Mouse (Mus musculus) forebrain, embryonic 13.5 days (tissue): Measurements from ENCODE around the gene Tatdn3. TPM values are rescaled to one million over a fixed set of nuclear protein-coding genes. Genes with fewer than 3 reads are reported as not detected.

Experiments
- ATAC-seq: fragments of 200-750 bp; cut with Nextera tagmentation; 2 replicates; pipeline ENCODE4 v1.8.0; 2017
- H3K27ac ChIP-seq: fragments of 300-500 bp; sonication (generic); 2 replicates; pipeline ENCODE4 v1.5.1; 2015; ENCODE audit warnings: inconsistent platforms, mild to moderate bottlenecking, moderate library complexity
- H3K27me3 ChIP-seq: fragments of 300-500 bp; sonication (generic); 2 replicates; pipeline ENCODE4 v1.6.1; 2015; ENCODE audit warnings: mild to moderate bottlenecking, inconsistent platforms
- H3K36me3 ChIP-seq: fragments of 300-500 bp; sonication (generic); 2 replicates; pipeline ENCODE4 v1.6.1; 2015; ENCODE audit warnings: mild to moderate bottlenecking, inconsistent platforms; ENCODE audit not compliant: poor library complexity, severe bottlenecking
- H3K4me1 ChIP-seq: fragments of 300-500 bp; sonication (generic); 2 replicates; pipeline ENCODE4 v1.6.1; 2015; ENCODE audit warnings: inconsistent platforms
- H3K4me2 ChIP-seq: fragments of 300-500 bp; sonication (generic); 2 replicates; pipeline ENCODE4 v1.6.1; 2015; ENCODE audit warnings: inconsistent platforms, mild to moderate bottlenecking, moderate library complexity
- H3K4me3 ChIP-seq: fragments of 300-500 bp; sonication (generic); 2 replicates; pipeline ENCODE4 v1.5.1; 2015; ENCODE audit warnings: mild to moderate bottlenecking, inconsistent platforms
- H3K9ac ChIP-seq: fragments of 300-500 bp; sonication (generic); 2 replicates; pipeline ENCODE4 v1.6.1; 2015; ENCODE audit warnings: mild to moderate bottlenecking, inconsistent platforms
- H3K9me3 ChIP-seq: fragments of 300-500 bp; sonication (generic); replicated peaks from 2 replicates; pipeline ENCODE4 v1.6.1; 2016; ENCODE audit warnings: inconsistent platforms
- WGBS: fragments of 180-500 bp; shearing (Covaris S2); methylation state at CpG from one replicate; pipeline ENCODE4 v1.1.7; 2015; 5-methylcytosine and 5-hydroxymethylcytosine counted together
- polyA plus RNA-seq: library from polyadenylated mRNA; unstranded; fragments of >200 nt; fragmentation: Nextera tagmentation; extraction: Ambion mirVana; gene quantifications from 2 replicates; pipeline ENCODE4 v1.2.1, GENCODE M21; 2015

Gene Tatdn3
- polyA plus RNA-seq, 1 experiment from 2014 or later, result 10.5 TPM

DNA sequence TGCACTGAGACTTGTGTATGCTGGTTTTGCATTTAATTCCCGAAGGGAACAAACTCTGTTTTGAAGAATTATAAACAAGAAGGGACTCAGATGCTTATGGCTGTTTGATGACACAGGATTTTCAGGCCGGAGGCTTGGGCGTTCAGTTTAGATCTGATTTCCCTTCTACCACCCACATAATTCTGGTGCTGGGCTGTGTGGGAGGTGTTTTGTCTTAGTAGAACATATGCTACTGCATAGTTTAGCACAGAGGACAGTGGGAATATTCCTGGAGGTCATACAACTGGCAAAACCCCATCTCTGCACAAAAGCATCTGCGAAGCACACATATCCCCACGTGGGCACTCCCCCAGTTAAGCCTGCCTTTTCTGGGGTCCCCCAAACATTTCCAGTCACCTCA lies 30.8 kb upstream of the Tatdn3 start:
- Histone ChIP-seq H3K27me3 (peaks cover 14% of the 10 kb centered on the region), H3K27ac (no peak overlapping the region), H3K4me1 (peaks cover 10% of the 10 kb centered on the region; the same call in 1 of the 2 replicates), H3K9ac (no peak overlapping the region), H3K4me2 (no peak overlapping the region), H3K9me3 (no peaks in the 10 kb centered on the region), H3K4me3 (no peak overlapping the region), H3K36me3 (no peaks in the 10 kb centered on the region)
- WGBS, result 82% methylated on average over 5 of the region's 5 CpGs
- ATAC-seq, result no peak

DNA sequence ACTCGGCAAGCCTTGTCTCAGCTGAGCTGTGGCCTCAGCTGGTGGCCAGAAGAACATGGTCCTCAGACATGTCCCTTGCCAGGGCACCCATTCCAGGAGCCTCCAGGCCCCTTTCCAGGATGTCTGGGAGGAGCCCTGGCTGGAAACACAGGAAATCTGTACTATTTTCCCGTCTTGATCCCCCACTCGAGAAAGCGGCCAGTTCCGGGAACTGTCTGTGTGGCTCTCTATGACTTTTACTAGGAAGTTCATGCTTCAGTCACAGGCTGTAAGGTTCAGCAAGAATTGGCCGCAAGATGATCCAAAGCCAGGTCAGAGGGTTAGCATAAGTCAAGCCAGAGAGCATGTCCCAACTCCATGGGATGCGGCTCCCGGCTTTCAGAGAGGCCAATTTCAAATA lies 29.3 kb upstream of the Tatdn3 start:
- ATAC-seq, result no peak
- 85% methylated on average over 8 of the region's 8 CpGs for WGBS

DNA sequence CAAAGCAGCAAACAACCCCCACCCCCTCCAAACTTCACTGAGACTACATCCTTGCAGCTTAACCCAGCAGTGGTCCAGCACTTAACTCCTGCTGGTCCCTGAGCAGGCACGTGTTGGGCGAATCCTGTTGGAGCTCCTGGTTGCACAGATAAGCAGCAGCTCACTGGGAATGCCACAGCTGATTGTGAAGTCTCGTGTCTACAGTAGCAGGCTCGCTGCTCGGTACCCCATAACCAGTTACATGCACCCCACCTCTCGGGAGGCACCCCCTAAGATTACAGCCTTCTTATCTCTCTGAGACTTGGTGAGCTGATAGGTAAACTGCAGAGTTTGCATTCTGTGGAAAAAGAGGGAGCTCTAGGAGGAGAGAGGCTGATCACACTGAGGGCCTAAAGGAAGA lies 26.6 kb upstream of the Tatdn3 start:
- no peaks in the 10 kb centered on the region for H3K9me3 ChIP-seq
- no peak for ATAC-seq
- H3K9ac ChIP-seq, result no peak overlapping the region
- H3K4me1 ChIP-seq, result no peaks in the 10 kb centered on the region
- H3K36me3 ChIP-seq, result peaks cover 12% of the 10 kb centered on the region
- no peak overlapping the region for H3K4me3 ChIP-seq
- no peak overlapping the region for H3K27ac ChIP-seq
- H3K27me3 ChIP-seq, result no peaks in the 10 kb centered on the region
- no peak overlapping the region for H3K4me2 ChIP-seq
- WGBS, result 78% methylated on average over 6 of the region's 6 CpGs

More for the DNA sequence above, 29.3 kb upstream of the Tatdn3 start:
- Histone ChIP-seq H3K36me3 (no peaks in the 10 kb centered on the region), H3K27me3 (peaks cover 5% of the 10 kb centered on the region), H3K27ac (no peak overlapping the region), H3K4me3 (no peak overlapping the region), H3K9me3 (no peaks in the 10 kb centered on the region), H3K4me2 (no peak overlapping the region), H3K9ac (no peak overlapping the region), H3K4me1 (no peaks in the 10 kb centered on the region)

DNA sequence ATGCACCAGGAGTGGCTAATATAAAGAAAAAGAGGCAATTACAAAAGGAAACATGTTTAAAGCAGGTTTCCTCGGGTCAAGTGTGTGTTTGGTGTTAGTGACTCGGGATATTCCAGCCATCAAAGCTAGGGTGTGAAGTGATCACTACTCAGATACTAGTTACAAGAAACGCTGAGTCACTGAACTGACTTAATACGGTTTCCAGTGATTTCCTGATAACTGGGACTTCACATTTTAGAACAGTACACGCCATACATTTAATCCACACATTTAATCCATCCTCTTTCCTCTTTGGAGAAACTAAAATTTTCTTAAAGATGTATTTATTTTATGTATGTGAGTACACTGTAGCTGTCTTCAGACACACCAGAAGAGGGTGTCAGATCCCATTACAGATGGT lies 25.2 kb upstream of the Tatdn3 start:
- no peaks in the 10 kb centered on the region for H3K4me1 ChIP-seq
- no peak overlapping the region for H3K4me3 ChIP-seq
- ATAC-seq, result no peak
- no peak overlapping the region for H3K9ac ChIP-seq
- WGBS, result 90% methylated on average over 5 of the region's 5 CpGs
- H3K4me2 ChIP-seq, result no peak overlapping the region
- no peaks in the 10 kb centered on the region for H3K9me3 ChIP-seq
- peaks cover 24% of the 10 kb centered on the region for H3K36me3 ChIP-seq
- H3K27me3 ChIP-seq, result no peaks in the 10 kb centered on the region
- no peak overlapping the region for H3K27ac ChIP-seq

DNA sequence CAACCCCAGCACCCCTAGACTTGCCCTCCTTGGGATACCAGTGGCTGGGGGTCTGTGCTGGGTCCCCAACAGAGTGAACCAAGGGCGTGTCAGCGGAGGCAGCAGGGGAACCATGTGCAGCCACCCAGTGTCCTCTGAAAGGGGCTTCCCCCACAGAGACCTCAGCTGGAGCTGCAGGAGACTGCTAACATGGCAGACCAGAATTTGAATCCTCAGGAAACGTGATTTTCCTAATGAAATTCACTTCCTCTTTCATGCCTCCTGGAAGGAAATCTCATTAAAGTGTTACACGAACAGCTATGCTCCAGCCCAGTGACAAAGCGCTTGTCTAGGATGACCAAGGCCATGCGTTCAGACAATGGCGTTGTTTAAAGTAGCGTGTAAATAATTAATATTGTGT lies 24.2 kb upstream of the Tatdn3 start:
- Histone ChIP-seq H3K4me3 (no peak overlapping the region), H3K27me3 (no peaks in the 10 kb centered on the region), H3K9ac (no peak overlapping the region), H3K4me2 (no peak overlapping the region), H3K9me3 (no peaks in the 10 kb centered on the region), H3K4me1 (no peaks in the 10 kb centered on the region), H3K36me3 (peaks cover 32% of the 10 kb centered on the region), H3K27ac (no peak overlapping the region)
- 84% methylated on average over 8 of the region's 8 CpGs for WGBS
- no peak for ATAC-seq

DNA sequence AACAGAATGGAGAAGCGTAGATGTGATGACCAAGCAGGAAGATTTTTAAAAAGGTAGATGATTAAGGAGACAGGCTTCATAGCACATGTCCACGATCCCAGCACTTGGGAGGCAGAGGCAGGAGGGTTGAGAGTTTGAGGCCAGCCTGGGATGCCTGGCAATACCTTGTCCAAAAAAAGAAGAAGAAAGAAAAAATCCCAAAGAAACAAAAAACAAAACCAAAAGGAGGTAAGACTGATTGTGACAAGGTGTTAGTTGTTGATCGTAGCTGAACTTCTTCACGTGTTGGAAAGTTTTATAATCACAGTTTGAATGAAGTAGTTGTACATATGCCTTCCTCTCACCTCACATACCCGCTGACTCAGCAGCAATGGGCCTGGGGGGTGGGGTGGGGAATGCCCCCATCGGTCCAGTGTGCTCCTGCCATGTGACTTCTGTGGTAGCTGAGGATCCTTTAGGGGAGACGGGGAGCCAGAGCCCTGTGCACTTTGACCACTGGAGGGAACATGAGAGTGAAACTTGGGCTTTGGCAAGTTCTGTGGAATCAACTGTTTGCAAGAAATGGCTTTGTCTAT lies 23.7 kb upstream of the Tatdn3 start:
- Histone ChIP-seq H3K4me1 (no peaks in the 10 kb centered on the region), H3K27ac (no peak overlapping the region), H3K27me3 (no peaks in the 10 kb centered on the region), H3K9me3 (no peaks in the 10 kb centered on the region), H3K4me2 (no peak overlapping the region), H3K9ac (no peak overlapping the region), H3K36me3 (peaks cover 38% of the 10 kb centered on the region), H3K4me3 (no peak overlapping the region)
- no peak for ATAC-seq
- 87% methylated on average over 7 of the region's 7 CpGs for WGBS

DNA sequence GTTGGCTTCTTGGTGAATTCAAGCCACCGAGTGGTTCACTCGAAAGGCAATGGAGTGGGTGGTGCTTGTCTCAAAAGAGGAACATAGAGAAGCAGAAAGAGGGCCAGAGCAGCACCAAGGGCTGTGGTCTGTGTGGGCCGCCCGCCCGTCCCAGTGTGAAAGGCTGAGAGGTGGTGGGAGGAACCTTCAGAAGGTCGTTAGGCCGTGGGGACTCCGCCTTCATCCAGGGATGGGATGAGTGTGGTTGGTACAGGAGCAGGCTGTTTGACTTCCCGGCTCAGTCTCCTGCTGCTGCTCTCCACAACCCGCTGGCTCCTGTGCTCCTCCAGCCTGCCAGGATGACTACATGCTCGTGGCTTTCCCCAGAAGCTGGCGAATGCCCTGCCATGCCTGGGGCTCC lies 22.9 kb upstream of the Tatdn3 start:
- no peak for ATAC-seq
- H3K4me1 ChIP-seq, result no peaks in the 10 kb centered on the region
- WGBS, result 79% methylated on average over 12 of the region's 12 CpGs

DNA sequence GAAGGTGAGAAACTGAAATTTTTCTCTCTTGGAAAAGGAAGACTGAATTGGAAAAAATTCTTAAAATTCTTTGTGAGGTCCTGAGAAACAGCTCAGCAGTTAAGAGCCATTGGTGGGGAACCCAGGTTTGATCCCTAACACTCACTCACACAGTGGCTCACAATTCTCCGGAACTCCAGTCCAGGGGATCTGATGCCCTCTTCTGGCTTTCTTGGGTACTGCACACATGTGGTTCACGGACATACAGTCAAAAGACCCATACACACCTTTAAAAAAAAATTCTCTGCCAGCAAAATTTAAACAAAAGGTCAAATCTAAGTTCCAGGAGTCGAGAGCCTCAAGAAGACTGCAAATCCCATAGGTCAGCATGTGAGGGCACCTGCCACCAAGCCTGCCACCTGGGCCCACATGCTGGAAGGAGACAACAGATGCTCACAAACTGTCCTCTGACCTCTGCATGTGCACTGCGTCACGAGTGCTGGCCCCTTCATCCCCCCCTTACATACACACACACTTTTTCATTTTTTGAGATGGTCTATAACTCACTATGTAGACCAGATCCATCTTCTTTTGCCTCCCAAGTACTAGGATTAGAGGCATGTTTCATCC lies 22.3 kb upstream of the Tatdn3 start:
- no peak for ATAC-seq
- Histone ChIP-seq H3K4me3 (no peak overlapping the region), H3K4me1 (no peaks in the 10 kb centered on the region), H3K9ac (no peak overlapping the region), H3K36me3 (peaks cover 48% of the 10 kb centered on the region), H3K9me3 (no peaks in the 10 kb centered on the region), H3K27ac (no peak overlapping the region), H3K4me2 (no peak overlapping the region), H3K27me3 (no peaks in the 10 kb centered on the region)
- 70% methylated on average over 5 of the region's 5 CpGs for WGBS

More for the DNA sequence above, 22.9 kb upstream of the Tatdn3 start:
- Histone ChIP-seq H3K9ac (no peak overlapping the region), H3K36me3 (peaks cover 43% of the 10 kb centered on the region), H3K4me3 (no peak overlapping the region), H3K4me2 (no peak overlapping the region), H3K27me3 (no peaks in the 10 kb centered on the region), H3K27ac (no peak overlapping the region), H3K9me3 (no peaks in the 10 kb centered on the region)

DNA sequence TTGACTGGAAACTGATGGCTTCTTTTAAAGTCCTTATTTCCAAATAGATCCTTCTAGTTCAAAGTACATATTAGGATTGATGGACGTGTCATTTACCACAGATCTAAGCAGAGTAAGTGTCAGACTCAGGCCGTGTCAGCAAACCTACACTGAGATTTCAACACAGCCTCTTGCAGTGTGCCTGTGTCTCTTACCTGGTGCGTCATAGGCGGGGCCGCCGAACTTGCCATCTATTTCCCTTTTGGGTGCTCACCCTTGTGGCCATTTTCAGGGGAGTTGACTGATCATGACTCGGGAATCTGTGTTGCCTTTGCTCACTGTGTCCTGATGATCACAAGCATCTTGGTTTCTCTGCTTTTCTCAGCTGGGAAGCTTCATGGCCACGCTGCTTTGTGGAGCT lies 20.5 kb upstream of the Tatdn3 start:
- Histone ChIP-seq H3K4me3 (no peak overlapping the region), H3K27ac (no peak overlapping the region), H3K4me2 (no peak overlapping the region), H3K36me3 (peaks cover 56% of the 10 kb centered on the region), H3K4me1 (no peaks in the 10 kb centered on the region), H3K9ac (no peak overlapping the region), H3K27me3 (no peaks in the 10 kb centered on the region), H3K9me3 (no peaks in the 10 kb centered on the region)
- WGBS, result 90% methylated on average over 8 of the region's 8 CpGs
- ATAC-seq, result no peak

DNA sequence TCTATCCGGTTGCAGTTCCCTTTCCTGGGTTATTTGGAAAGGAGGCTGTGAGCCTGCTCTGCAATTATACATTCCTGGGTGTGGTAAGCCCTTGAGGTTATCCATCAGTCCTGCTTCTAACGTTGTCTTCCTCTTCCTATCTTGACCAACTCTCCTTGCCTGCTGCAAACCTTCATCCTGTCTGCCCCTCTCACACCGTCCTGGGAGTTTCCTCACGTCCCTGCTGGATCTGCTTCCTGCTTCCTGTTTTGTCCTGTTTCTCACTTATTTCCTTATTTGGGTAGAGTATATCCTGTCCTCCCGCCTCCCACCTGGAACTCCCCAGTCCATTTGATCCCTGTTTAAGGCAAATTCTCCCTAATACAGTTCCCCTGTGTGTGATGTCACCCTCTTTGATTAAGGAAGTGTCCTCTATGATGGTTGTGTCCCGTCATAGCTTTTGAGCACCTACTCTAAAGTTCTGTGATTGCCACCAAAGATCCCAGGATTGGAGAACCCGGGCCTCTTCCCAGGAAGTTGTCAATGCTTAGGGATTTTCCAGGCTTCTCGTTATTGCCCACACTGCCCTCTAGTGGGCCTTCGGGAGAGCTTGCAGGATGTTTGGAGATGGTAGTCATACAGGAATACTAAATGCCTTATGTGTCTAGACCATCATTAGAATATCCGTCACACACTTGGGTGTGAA lies 12.6 kb upstream of the Tatdn3 start:
- WGBS, result 71% methylated on average over 10 of the region's 10 CpGs
- Histone ChIP-seq H3K4me1 (no peaks in the 10 kb centered on the region), H3K36me3 (peaks cover 73% of the 10 kb centered on the region)

DNA sequence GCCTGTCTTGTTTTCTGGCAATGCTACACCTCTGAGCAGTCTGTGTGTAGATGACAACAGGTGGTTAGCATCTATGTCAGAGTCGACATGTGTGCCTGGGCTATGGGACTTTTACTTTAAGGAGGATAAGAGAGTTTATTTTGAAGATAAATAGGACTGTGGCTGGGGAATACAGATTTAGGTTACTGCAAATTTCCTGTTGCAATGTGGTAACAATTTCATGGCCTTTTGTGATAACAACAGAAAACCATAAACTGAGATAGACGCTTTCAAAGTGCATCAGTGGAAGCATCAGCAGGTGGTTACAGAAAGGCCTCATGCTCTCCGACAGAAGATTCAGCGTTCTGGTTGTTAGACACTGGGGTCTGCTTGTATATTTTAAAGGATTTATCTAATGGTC lies 10.8 kb upstream of the Tatdn3 start:
- Histone ChIP-seq H3K27ac (no peak overlapping the region), H3K4me1 (no peaks in the 10 kb centered on the region), H3K27me3 (no peaks in the 10 kb centered on the region), H3K9ac (no peak overlapping the region), H3K4me2 (no peak overlapping the region), H3K36me3 (peaks cover 84% of the 10 kb centered on the region), H3K9me3 (no peaks in the 10 kb centered on the region), H3K4me3 (no peak overlapping the region)
- WGBS, result 93% methylated on average over 4 of the region's 4 CpGs
- ATAC-seq, result no peak

More for the DNA sequence above, 12.6 kb upstream of the Tatdn3 start:
- H3K9ac ChIP-seq, result no peak overlapping the region
- no peaks in the 10 kb centered on the region for H3K27me3 ChIP-seq
- no peak for ATAC-seq
- no peaks in the 10 kb centered on the region for H3K9me3 ChIP-seq
- H3K4me3 ChIP-seq, result no peak overlapping the region
- no peak overlapping the region for H3K4me2 ChIP-seq
- no peak overlapping the region for H3K27ac ChIP-seq

DNA sequence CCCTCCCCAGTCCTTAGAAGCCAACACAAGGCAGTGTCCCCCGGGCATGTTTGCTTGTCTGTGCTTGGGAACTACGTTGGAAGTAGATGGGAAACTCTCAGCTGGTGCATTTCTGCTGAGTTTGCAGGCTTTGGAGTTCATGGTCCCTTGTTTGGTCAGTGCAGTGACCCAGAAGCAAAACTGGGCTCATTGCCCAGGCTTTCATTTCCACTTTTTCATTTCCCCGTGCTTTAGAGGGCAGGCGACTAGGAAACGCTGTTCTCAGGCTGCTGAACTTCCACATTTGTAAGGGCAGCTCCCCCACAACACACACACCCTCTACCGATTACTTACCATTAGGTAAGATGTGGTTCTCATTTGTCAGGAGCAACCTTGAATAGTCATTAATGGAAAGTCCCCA lies 10.3 kb upstream of the Tatdn3 start:
- Histone ChIP-seq H3K9ac (no peak overlapping the region), H3K27me3 (no peaks in the 10 kb centered on the region), H3K4me2 (no peak overlapping the region), H3K9me3 (no peaks in the 10 kb centered on the region), H3K27ac (no peak overlapping the region), H3K4me1 (no peaks in the 10 kb centered on the region), H3K36me3 (peaks cover 83% of the 10 kb centered on the region), H3K4me3 (no peak overlapping the region)
- no peak for ATAC-seq
- 66% methylated on average over 6 of the region's 6 CpGs for WGBS
